Mouse (Mus musculus) thymus, adult 2 months (tissue): ENCODE data around the gene Rbm44.

Source experiments
- CTCF ChIP-seq: fragments of 200-500 bp; IDR thresholded peaks from 2 replicates; pipeline ENCODE4 v1.5.1; 2012; ENCODE audit warnings: mild to moderate bottlenecking, control low read depth, low read length, moderate library complexity, borderline replicate concordance; ENCODE audit not compliant: control insufficient read depth, poor library complexity, insufficient read depth; ENCODE audit errors: extremely low read depth
- POLR2A ChIP-seq: fragments of 200-500 bp; IDR thresholded peaks from 2 replicates; pipeline ENCODE4 v1.6.1; 2012; ENCODE audit warnings: mild to moderate bottlenecking, low read length, control low read depth, moderate library complexity; ENCODE audit not compliant: control insufficient read depth, poor library complexity, insufficient read depth; ENCODE audit errors: extremely low read depth

- TF ChIP-seq CTCF (no peak), POLR2A (no peak)
Measured at GRCm38 (mm10) chr1:91176026-91176425, 31.1 kb downstream of the Rbm44 start.
